Mouse (Mus musculus) thymus, adult 2 months (tissue): ENCODE measurements around the gene Stk4. TPM values are rescaled to one million over a fixed set of nuclear protein-coding genes. Genes with fewer than 3 reads are reported as not detected.

ENCODE experiments used
- DNase-seq: peaks from one replicate; pipeline ENCODE4 v3.0.0; 2021
- H3K27ac ChIP-seq: fragments of 200-500 bp; 2 replicates; pipeline ENCODE4 v1.5.1; 2012; ENCODE audit warnings: low read length, control low read depth; ENCODE audit not compliant: control insufficient read depth, insufficient read depth
- H3K27me3 ChIP-seq: fragments of 200-500 bp; 2 replicates; pipeline ENCODE4 v1.6.1; 2012; ENCODE audit warnings: mild to moderate bottlenecking, low read length, moderate library complexity, mixed read lengths; ENCODE audit not compliant: control insufficient read depth, insufficient read depth
- H3K36me3 ChIP-seq: fragments of 200-500 bp; 2 replicates; pipeline ENCODE4 v1.6.1; 2012; ENCODE audit warnings: mild to moderate bottlenecking, low read length, moderate library complexity; ENCODE audit not compliant: control insufficient read depth, insufficient read depth
- H3K4me1 ChIP-seq: fragments of 200-500 bp; replicated peaks from 2 replicates; pipeline ENCODE4 v1.6.1; 2012; ENCODE audit warnings: low read length; ENCODE audit not compliant: control insufficient read depth, insufficient read depth
- H3K4me3 ChIP-seq: fragments of 200-500 bp; 2 replicates; pipeline ENCODE4 v1.5.1; 2012; ENCODE audit warnings: mild to moderate bottlenecking, low read length, control low read depth, moderate library complexity; ENCODE audit not compliant: control insufficient read depth, insufficient read depth
- CTCF ChIP-seq: fragments of 200-500 bp; IDR thresholded peaks from 2 replicates; pipeline ENCODE4 v1.5.1; 2012; ENCODE audit warnings: mild to moderate bottlenecking, control low read depth, low read length, moderate library complexity, borderline replicate concordance; ENCODE audit not compliant: control insufficient read depth, poor library complexity, insufficient read depth; ENCODE audit errors: extremely low read depth
- POLR2A ChIP-seq: fragments of 200-500 bp; IDR thresholded peaks from 2 replicates; pipeline ENCODE4 v1.6.1; 2012; ENCODE audit warnings: mild to moderate bottlenecking, low read length, control low read depth, moderate library complexity; ENCODE audit not compliant: control insufficient read depth, poor library complexity, insufficient read depth; ENCODE audit errors: extremely low read depth
- WGBS: fragments of 180-500 bp; shearing (Covaris S2); methylation state at CpG from one replicate; pipeline ENCODE4 v1.1.7; 2018; 5-methylcytosine and 5-hydroxymethylcytosine counted together
- polyA plus RNA-seq: library from polyadenylated mRNA; depleted of rRNA; stranded (reverse); fragments of >200 nt; gene quantifications from 2 replicates; pipeline ENCODE4 v1.2.3, GENCODE M21; 2012

Gene Stk4
- polyA plus RNA-seq, 1 experiment: 90.1 TPM

- 93% methylated on average over 4 of the region's 4 CpGs for WGBS
- H3K4me1 ChIP-seq: peaks cover 4% of the 10 kb centered on the region; the same call in 1 of the 2 replicates
- no peak overlapping the region for H3K27ac ChIP-seq
- H3K27me3 ChIP-seq: no peaks in the 10 kb centered on the region
- no peak overlapping the region for H3K4me3 ChIP-seq
- no peak for DNase-seq
- H3K36me3 ChIP-seq: no peaks in the 10 kb centered on the region
- TF ChIP-seq POLR2A (no peak), CTCF (no peak)
Observed at GRCm38 (mm10) chr2:164180770-164181169, 110.6 kb downstream of the Stk4 start.

- Histone ChIP-seq H3K4me1 (peaks cover 4% of the 10 kb centered on the region; the same call in 1 of the 2 replicates), H3K27me3 (no peaks in the 10 kb centered on the region), H3K36me3 (no peaks in the 10 kb centered on the region), H3K4me3 (no peak within 1 kb of the TSS), H3K27ac (no peak within 1 kb of the TSS)
- TF ChIP-seq POLR2A (no peak), CTCF (no peak)
- DNase-seq: no peak
- 94% methylated on average over 7 of the region's 7 CpGs for WGBS
Observed at GRCm38 (mm10) chr2:164182692-164183255, 112.7 kb downstream of the Stk4 start, which contains the start of gene Wfdc5. Gene Wfdc5 (minus strand): TSS chr2:164182742.

- no peaks in the 10 kb centered on the region for H3K36me3 ChIP-seq
- WGBS: 90% methylated on average over 9 of the region's 9 CpGs
- no peak for DNase-seq
- TF ChIP-seq CTCF (no peak), POLR2A (no peak)
- peaks cover 4% of the 10 kb centered on the region; the same call in 1 of the 2 replicates for H3K4me1 ChIP-seq
- H3K4me3 ChIP-seq: no peak overlapping the region
- no peak overlapping the region for H3K27ac ChIP-seq
- H3K27me3 ChIP-seq: no peaks in the 10 kb centered on the region
Observed at GRCm38 (mm10) chr2:164183340-164183739, 113.2 kb downstream of the Stk4 start.

DNA sequence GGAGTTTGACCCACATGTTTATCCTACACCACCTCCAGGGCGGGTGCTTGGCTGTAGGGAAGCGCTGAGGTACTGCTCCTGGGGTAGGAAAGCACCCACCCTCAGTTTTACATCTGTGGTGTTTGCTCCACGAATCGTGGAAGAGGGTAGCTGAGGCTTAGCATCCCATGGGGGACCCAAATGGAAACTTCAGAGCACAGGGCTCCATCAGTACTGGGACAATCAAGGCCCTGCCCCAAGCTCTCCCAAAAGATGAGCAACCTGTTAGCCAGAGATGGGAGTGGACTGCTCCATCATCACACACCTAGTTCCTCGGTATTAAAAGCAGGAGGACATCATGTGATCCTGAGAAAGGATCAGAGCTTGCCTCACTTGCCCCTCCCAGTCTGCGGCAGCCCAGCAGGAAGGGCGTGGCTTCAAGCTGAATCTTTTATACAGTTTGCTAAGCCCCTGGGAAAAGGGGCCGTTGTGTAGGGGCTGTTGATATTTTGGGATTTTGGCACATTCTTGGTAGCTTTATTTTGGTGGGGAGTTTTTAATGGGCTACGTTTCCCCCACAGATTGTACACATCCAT is 114.1 kb downstream of the Stk4 start:
- no peak overlapping the region for H3K27ac ChIP-seq
- TF ChIP-seq CTCF (no peak), POLR2A (no peak)
- no peaks in the 10 kb centered on the region for H3K36me3 ChIP-seq
- H3K4me3 ChIP-seq: no peak overlapping the region
- DNase-seq: no peak
- peaks cover 4% of the 10 kb centered on the region; the same call in 1 of the 2 replicates for H3K4me1 ChIP-seq
- WGBS: 48% methylated on average over 9 of the region's 9 CpGs
- no peaks in the 10 kb centered on the region for H3K27me3 ChIP-seq

GRCm38 (mm10) chr2:164188722-164189121 is 118.6 kb downstream of the Stk4 start:
- Histone ChIP-seq H3K36me3 (no peaks in the 10 kb centered on the region), H3K4me1 (peaks cover 4% of the 10 kb centered on the region; the same call in 1 of the 2 replicates), H3K27ac (no peak overlapping the region), H3K4me3 (no peak overlapping the region), H3K27me3 (no peaks in the 10 kb centered on the region)
- WGBS: 29% methylated on average over 5 of the region's 5 CpGs
- DNase-seq: peak; percentile 20
- TF ChIP-seq POLR2A (no peak), CTCF (peak; percentile 80; the same call in 1 of the 2 replicates)

DNA sequence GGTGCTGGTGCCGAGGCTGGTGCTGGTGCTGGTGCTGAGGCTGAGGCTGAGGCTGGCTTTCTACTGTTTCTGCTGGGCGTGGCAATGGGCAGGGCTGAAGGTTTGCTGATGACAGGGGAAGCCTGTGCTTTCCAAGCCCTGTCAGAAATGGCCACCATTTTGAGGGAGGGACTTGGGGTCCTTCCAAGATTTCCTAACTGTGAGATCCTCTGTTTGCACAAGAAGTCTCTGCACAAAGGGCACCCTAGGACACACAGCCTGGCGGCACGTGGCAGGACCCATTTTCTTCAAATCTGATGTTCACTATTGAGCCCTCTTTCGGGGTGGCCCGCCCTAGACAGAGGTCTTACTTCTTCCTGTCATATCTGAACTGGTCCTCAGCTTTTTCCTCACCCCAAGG is 120.5 kb downstream of the Stk4 start, which contains the start of gene Wfdc12:
Wfdc12 (minus strand) TSS at position 33 of the 400 bp plus-strand sequence.
- H3K36me3 ChIP-seq: no peaks in the 10 kb centered on the region
- no peak within 1 kb of the TSS for H3K27ac ChIP-seq
- 88% methylated on average over 6 of the region's 6 CpGs for WGBS
- H3K27me3 ChIP-seq: no peaks in the 10 kb centered on the region
- DNase-seq: no peak
- H3K4me3 ChIP-seq: no peak within 1 kb of the TSS
- no peaks in the 10 kb centered on the region for H3K4me1 ChIP-seq
- no peak for TF ChIP-seq CTCF
- TF ChIP-seq POLR2A: no peak
